Mouse (Mus musculus) lung, embryonic 15.5 days (tissue): Measurements from ENCODE around the gene Vgf. TPM values are rescaled to one million over a fixed set of nuclear protein-coding genes. Genes with fewer than 3 reads are reported as not detected.

Experiments
- ATAC-seq: fragments of 200-750 bp; cut with Nextera tagmentation; 2 replicates; pipeline ENCODE4 v1.8.0; 2017; ENCODE audit warnings: moderate number of reproducible peaks, borderline replicate concordance; ENCODE audit not compliant: low FRiP score, low TSS enrichment; ENCODE audit errors: extremely low read depth
- H3K27ac ChIP-seq: fragments of 300-500 bp; sonication (generic); 2 replicates; pipeline ENCODE4 v1.5.1; 2015; ENCODE audit warnings: moderate library complexity, mild to moderate bottlenecking, inconsistent platforms
- H3K27me3 ChIP-seq: fragments of 300-500 bp; sonication (generic); 2 replicates; pipeline ENCODE4 v1.6.1; 2015; ENCODE audit warnings: inconsistent platforms
- H3K36me3 ChIP-seq: fragments of 300-500 bp; sonication (generic); 2 replicates; pipeline ENCODE4 v1.6.1; 2015; ENCODE audit warnings: inconsistent platforms
- H3K4me1 ChIP-seq: fragments of 300-500 bp; sonication (generic); 2 replicates; pipeline ENCODE4 v1.6.1; 2015; ENCODE audit warnings: inconsistent platforms
- H3K4me2 ChIP-seq: fragments of 300-500 bp; sonication (generic); 2 replicates; pipeline ENCODE4 v1.6.1; 2015; ENCODE audit warnings: inconsistent platforms, mild to moderate bottlenecking, moderate library complexity
- H3K4me3 ChIP-seq: fragments of 300-500 bp; sonication (generic); 2 replicates; pipeline ENCODE4 v1.5.1; 2015; ENCODE audit warnings: mild to moderate bottlenecking, inconsistent platforms
- H3K9ac ChIP-seq: fragments of 300-500 bp; sonication (generic); 2 replicates; pipeline ENCODE4 v1.6.1; 2015; ENCODE audit warnings: inconsistent platforms
- H3K9me3 ChIP-seq: fragments of 300-500 bp; sonication (generic); 2 replicates; pipeline ENCODE4 v1.6.1; 2016; ENCODE audit warnings: inconsistent platforms
- WGBS: fragments of 180-500 bp; shearing (Covaris S2); methylation state at CpG from one replicate; pipeline ENCODE4 v1.1.7; 2015; 5-methylcytosine and 5-hydroxymethylcytosine counted together
- polyA plus RNA-seq: library from polyadenylated mRNA; unstranded; fragments of >200 nt; fragmentation: Nextera tagmentation; extraction: Ambion mirVana; gene quantifications from 2 replicates; pipeline ENCODE4 v1.2.1, GENCODE M21; 2015

Vgf gene
- polyA plus RNA-seq = 0.11 and 0.19 TPM in 2 replicates

DNA sequence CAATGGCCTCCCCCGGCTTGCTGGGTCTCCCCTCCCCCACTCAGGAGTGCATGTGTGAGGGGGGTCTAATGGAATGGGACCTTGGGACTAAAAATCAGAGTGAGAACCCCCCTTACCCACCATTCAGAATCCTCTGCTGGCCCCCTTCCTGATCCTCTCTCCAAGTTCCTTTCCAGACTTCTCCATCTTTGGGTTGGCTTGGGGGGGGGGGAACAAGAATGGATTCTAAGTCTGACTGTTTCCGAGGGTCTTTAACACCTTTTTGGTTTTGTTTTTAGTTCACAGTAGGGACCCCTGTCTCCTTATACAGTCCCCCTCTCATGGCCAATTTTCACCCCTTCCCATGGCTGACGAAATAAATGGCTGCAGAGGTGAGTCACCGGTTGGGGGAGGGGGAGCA is at the start of gene Vgf:
Gene Vgf (plus strand): TSS at position 301 of the 400 bp plus-strand sequence.
- no peaks in the 10 kb centered on the region for H3K36me3 ChIP-seq
- peaks cover 12% of the 10 kb centered on the region for H3K4me1 ChIP-seq
- no peak within 1 kb of the TSS for H3K4me3 ChIP-seq
- peak within 1 kb of the TSS; percentile 25; the same call in 1 of the 2 replicates for H3K4me2 ChIP-seq
- no peak within 1 kb of the TSS for H3K9ac ChIP-seq
- ATAC-seq = no peak
- 14% methylated on average over 4 of the region's 4 CpGs for WGBS
- H3K27me3 ChIP-seq = peaks cover 73% of the 10 kb centered on the region
- H3K9me3 ChIP-seq = no peaks in the 10 kb centered on the region
- no peak within 1 kb of the TSS for H3K27ac ChIP-seq

DNA sequence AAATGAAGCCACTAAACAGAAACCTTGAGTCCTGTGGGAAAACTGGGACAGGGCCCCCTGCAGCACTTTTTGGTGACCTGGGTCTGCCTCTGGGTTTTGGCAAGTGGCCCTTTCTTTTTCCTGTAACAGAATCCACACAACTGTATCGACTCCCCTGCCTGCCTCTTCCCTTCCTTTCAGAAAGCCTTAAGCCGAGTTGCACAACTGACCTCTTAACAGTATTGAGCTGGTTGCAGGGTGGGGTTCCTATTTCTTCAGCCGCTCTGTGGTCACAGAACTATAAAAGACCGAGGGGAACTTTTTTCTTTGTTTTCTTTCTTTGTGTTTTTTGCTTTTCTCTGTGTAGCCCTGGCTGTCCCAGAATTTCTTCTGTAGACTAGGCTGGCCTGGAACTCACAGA is 48.4 kb upstream of the Vgf start:
- Histone ChIP-seq H3K4me2 (no peak overlapping the region), H3K36me3 (peaks cover 16% of the 10 kb centered on the region; the same call in 1 of the 2 replicates), H3K9ac (no peak overlapping the region), H3K27me3 (no peaks in the 10 kb centered on the region), H3K4me1 (no peaks in the 10 kb centered on the region), H3K27ac (no peak overlapping the region), H3K4me3 (no peak overlapping the region), H3K9me3 (no peaks in the 10 kb centered on the region)
- 64% methylated on average over 4 of the region's 4 CpGs for WGBS
- ATAC-seq = no peak

DNA sequence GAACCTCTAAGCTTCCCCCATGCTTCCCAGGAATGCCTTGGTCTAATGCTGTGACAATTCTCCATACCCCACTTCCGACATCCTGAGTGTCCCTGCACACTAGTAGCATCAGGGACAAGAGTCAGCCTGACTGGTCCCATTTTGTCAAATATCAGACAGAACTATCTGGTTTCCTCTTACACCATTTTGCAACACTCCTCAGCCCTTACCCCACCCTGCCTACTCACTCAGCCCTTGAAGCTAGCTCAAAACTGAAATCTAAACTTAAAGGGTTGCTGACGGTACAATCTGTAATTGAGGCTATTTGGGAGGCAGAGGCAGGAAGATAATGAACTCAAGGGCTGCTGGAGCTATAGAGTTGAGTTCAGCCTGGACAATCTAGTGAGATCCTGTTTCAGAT is 46.4 kb upstream of the Vgf start:
- ATAC-seq = no peak
- Histone ChIP-seq H3K4me3 (no peak overlapping the region), H3K9ac (no peak overlapping the region), H3K4me2 (no peak overlapping the region), H3K4me1 (no peaks in the 10 kb centered on the region), H3K27me3 (no peaks in the 10 kb centered on the region), H3K9me3 (no peaks in the 10 kb centered on the region), H3K27ac (no peak overlapping the region), H3K36me3 (peaks cover 16% of the 10 kb centered on the region; the same call in 1 of the 2 replicates)
- WGBS = 80% methylated on average over 2 of the region's 2 CpGs

DNA sequence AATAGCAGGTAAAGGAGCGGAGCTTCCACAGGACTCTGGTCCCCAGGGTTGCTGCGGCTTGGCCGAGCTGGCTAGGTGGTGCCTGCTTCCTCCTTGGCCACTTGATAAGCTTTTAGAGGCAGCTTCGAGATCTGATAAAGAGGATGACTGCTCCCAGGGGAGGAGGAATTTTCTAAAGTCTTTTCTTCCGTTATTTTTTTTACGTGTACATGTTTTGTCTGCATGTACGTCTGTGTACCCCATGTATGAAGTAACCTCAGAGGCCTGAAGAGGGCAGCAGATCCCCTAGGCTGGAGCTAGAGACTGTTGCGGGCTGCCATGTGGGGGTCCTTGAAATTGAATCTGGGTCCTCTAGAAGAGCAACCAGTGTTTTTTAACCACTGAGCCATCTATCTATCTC is 45.2 kb upstream of the Vgf start:
- peaks cover 2% of the 10 kb centered on the region for H3K4me1 ChIP-seq
- 86% methylated on average over 8 of the region's 8 CpGs for WGBS

DNA sequence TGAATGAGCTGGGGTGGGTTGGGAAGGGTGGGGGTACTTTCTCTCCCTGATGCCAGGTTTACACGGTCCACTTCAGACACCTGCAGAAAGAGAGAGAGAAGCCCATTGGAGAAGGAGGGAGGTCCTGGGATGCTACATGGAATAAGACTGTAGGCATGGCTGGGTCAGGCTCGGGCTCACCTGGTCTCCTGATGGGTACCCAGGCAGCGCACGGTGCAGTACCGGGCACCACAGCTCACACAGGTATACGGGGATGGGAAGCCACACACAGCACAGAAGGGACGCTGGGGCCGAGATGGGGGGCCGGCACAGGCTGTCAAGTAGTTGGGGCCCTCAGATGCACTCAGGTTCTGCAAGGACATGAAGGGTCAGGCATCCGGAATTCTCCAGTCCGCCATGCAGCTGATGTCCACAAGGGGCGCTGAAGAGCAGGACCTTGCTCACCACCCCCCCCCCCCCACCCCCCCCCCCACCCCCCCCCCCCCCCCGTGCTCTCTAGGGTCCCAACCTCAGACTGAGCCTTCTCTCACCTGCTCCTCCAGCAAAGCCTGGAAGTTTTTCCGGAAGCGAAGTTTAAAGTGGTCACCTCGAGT is 43.8 kb upstream of the Vgf start:
- Histone ChIP-seq H3K9ac (no peak overlapping the region), H3K4me1 (peaks cover 5% of the 10 kb centered on the region), H3K27ac (no peak overlapping the region), H3K4me2 (no peak overlapping the region), H3K36me3 (peaks cover 16% of the 10 kb centered on the region; the same call in 1 of the 2 replicates), H3K9me3 (no peaks in the 10 kb centered on the region), H3K4me3 (no peak overlapping the region), H3K27me3 (no peaks in the 10 kb centered on the region)
- 44% methylated on average over 15 of the region's 16 CpGs for WGBS
- ATAC-seq = no peak

More for the DNA sequence above, 45.2 kb upstream of the Vgf start:
- H3K27ac ChIP-seq = no peak overlapping the region
- H3K27me3 ChIP-seq = no peaks in the 10 kb centered on the region
- no peak for ATAC-seq
- peaks cover 16% of the 10 kb centered on the region; the same call in 1 of the 2 replicates for H3K36me3 ChIP-seq
- H3K4me2 ChIP-seq = no peak overlapping the region
- H3K9ac ChIP-seq = no peak overlapping the region
- H3K4me3 ChIP-seq = no peak overlapping the region
- no peaks in the 10 kb centered on the region for H3K9me3 ChIP-seq

DNA sequence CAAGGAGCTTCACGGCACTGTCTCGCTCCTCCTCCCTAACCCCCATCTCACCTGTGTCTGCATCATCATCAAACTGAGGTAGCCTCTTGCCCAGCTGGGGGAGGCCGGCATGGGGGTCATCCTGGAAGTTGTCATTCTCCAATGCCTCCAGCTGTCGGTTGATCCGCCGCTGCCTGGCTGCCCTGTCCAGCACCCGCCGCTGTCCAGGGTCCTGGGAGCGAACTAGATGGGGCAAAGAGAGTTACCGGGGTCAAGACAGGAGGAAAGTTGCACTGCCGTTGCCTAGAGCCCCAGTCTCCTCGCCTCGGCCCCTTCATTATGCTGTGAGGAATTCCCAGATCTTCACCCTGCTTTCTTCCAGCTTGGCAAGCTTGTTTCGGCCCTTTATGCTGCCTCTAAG is 41.4 kb upstream of the Vgf start:
- WGBS = 44% methylated on average over 14 of the region's 14 CpGs

DNA sequence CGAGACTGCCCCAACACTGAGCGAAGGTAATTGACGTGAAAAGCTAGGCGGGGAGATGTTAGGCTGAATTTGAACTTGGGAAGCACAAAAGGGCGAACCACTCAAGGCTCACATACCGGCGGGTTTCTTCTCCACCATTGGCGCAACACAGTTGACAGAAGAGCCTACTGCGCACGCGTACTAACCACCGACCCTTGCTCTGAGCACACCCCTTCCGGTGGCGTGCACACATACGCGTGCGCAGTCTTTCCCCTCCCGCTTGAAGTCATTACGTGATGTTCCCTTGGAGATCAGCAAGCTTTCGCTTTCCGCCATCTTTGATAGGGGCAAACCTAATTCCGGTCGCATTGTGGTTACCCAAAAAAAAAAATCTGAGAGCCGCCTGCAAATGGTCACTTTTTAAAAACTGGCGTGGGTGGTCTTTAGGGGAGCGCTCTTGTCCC is 39.5 kb upstream of the Vgf start, which contains the start of gene Plod3:
Gene Plod3 (plus strand): TSS at position 325 of the 443 bp plus-strand sequence.
- peak within 1 kb of the TSS; percentile 87 for H3K4me2 ChIP-seq
- peaks cover 34% of the 10 kb centered on the region for H3K36me3 ChIP-seq
- WGBS = under 1% methylated on average over 26 of the region's 26 CpGs

More for the DNA sequence above, 41.4 kb upstream of the Vgf start:
- no peaks in the 10 kb centered on the region for H3K27me3 ChIP-seq
- no peak overlapping the region for H3K9ac ChIP-seq
- H3K27ac ChIP-seq = no peak overlapping the region
- H3K4me3 ChIP-seq = no peak overlapping the region
- H3K4me1 ChIP-seq = peaks cover 15% of the 10 kb centered on the region
- peaks cover 24% of the 10 kb centered on the region for H3K36me3 ChIP-seq
- ATAC-seq = no peak
- no peak overlapping the region for H3K4me2 ChIP-seq
- H3K9me3 ChIP-seq = no peaks in the 10 kb centered on the region

DNA sequence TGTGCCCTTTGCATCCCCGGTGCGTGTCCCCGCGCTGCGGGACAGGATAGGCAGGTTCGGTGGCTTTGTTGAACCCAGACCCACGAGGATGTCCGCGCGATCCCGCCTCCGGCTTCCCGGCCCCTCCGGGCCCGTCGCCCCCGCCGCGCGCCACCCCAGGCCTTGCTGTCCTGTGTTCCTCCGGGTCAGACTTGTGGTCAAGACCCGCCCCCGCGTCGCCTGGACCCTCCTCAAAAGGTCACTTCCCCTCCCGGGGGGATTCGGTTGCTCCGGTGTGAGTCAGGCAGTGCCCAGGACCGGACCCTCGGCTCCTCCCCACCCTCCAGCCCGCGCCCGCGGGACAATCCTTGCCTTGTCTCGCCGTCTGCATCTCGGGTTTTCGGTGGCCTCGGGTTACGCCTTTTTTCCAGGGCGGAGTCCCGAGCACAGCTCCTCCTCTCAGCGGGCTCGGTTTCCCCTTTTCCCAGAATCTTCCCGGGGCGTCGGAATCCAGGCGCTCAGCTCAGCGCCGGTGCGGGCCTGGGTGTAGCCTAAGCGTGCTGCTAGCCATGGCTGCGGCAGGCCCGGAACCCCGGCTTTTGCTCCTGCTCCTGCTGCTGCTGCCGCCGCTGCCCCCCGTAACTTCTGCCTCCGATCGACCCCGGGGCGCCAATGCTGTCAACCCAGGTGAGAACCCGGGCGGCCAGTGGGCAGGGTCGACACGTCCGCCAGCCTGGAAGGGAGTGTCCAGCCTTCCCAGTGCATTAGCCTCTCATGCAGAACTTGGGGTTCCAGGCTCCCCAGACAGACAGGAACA is 38.9 kb upstream of the Vgf start:
- Histone ChIP-seq H3K4me2 (peak overlapping the region; percentile 87), H3K27me3 (no peaks in the 10 kb centered on the region), H3K9ac (peak overlapping the region; percentile 87), H3K27ac (peak overlapping the region; percentile 94), H3K4me1 (peaks cover 15% of the 10 kb centered on the region), H3K4me3 (peak overlapping the region; percentile 77), H3K36me3 (peaks cover 34% of the 10 kb centered on the region), H3K9me3 (no peaks in the 10 kb centered on the region)
- ATAC-seq = peak; percentile 67
- under 1% methylated on average over 66 of the region's 67 CpGs for WGBS

More for the DNA sequence above, 39.5 kb upstream of the Vgf start, which contains the start of gene Plod3:
- peak within 1 kb of the TSS; percentile 94 for H3K27ac ChIP-seq
- no peaks in the 10 kb centered on the region for H3K27me3 ChIP-seq
- ATAC-seq = peak; percentile 89
- peak within 1 kb of the TSS; percentile 87 for H3K9ac ChIP-seq
- peak within 1 kb of the TSS; percentile 77 for H3K4me3 ChIP-seq
- H3K4me1 ChIP-seq = peaks cover 15% of the 10 kb centered on the region
- no peaks in the 10 kb centered on the region for H3K9me3 ChIP-seq

DNA sequence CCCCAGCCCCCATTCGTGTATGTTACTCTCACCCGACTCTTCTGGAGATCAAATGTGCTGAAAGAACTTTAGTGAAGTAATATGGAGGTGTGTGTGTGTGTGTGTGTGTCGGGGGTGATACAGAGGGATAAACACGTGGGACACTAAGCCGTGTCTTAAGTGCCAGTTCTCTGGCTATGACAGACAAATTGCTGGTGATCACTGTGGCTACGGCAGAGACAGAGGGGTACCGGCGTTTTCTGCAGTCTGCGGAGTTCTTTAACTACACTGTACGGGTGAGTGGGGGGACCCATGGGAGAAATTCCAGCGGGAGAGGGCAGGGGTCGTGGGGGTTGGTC is 38.3 kb upstream of the Vgf start, which contains the start of gene Znhit1:
Gene Znhit1 (minus strand): TSS at position 88 of the 338 bp plus-strand sequence.
- Histone ChIP-seq H3K9ac (peak within 1 kb of the TSS; percentile 87), H3K4me3 (peak within 1 kb of the TSS; percentile 77), H3K4me2 (peak within 1 kb of the TSS; percentile 87), H3K9me3 (no peaks in the 10 kb centered on the region), H3K27ac (peak within 1 kb of the TSS; percentile 94), H3K4me1 (peaks cover 15% of the 10 kb centered on the region), H3K27me3 (no peaks in the 10 kb centered on the region), H3K36me3 (peaks cover 39% of the 10 kb centered on the region)
- 2% methylated on average over 12 of the region's 12 CpGs for WGBS
- ATAC-seq = no peak

DNA sequence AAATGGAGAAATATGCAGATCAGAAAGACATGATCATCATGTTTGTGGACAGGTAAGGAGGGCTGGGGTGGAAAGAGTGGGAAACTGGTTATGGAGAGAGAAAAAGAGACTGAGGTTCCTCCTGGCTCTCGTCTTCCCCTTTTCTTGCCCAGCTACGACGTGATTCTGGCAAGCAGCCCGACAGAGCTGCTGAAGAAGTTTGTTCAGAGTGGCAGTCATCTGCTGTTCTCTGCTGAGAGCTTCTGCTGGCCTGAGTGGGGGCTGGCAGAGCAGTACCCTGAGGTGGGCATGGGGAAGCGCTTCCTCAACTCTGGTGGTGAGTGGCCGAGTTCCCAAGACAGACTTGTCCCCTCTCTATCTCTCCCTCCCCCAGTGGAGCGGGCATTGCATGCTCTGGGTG is 37.8 kb upstream of the Vgf start:
- H3K36me3 ChIP-seq = peaks cover 44% of the 10 kb centered on the region

DNA sequence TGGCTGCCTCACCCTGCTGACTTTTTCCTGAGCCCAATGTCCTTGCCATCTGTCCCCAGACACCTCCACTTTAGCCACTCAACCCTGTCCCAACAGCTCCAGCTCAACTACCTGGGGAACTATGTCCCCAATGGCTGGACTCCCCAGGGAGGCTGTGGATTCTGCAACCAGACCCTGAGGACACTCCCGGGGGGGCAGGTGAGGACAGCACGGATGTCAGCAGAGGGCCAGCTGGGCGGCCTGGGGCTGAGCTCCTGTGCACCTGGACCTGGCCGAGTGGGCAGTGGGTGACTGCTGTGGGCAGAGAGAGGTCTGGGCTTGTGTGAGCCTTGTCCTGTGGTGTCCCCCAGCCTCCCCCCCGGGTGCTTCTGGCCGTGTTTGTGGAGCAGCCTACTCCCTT is 36.4 kb upstream of the Vgf start:
- no peak overlapping the region for H3K4me2 ChIP-seq
- ATAC-seq = no peak
- WGBS = 92% methylated on average over 6 of the region's 6 CpGs
- no peak overlapping the region for H3K27ac ChIP-seq
- H3K9me3 ChIP-seq = no peaks in the 10 kb centered on the region
- H3K4me3 ChIP-seq = no peak overlapping the region
- H3K36me3 ChIP-seq = peaks cover 56% of the 10 kb centered on the region
- H3K27me3 ChIP-seq = no peaks in the 10 kb centered on the region
- H3K9ac ChIP-seq = no peak overlapping the region
- peaks cover 15% of the 10 kb centered on the region for H3K4me1 ChIP-seq

More for the DNA sequence above, 37.8 kb upstream of the Vgf start:
- H3K4me3 ChIP-seq = peak overlapping the region; percentile 77
- WGBS = 37% methylated on average over 7 of the region's 7 CpGs
- no peak for ATAC-seq
- H3K27me3 ChIP-seq = no peaks in the 10 kb centered on the region
- H3K9ac ChIP-seq = peak overlapping the region; percentile 87; the same call in 1 of the 2 replicates
- peak overlapping the region; percentile 94; the same call in 1 of the 2 replicates for H3K27ac ChIP-seq
- peak overlapping the region; percentile 87 for H3K4me2 ChIP-seq
- no peaks in the 10 kb centered on the region for H3K9me3 ChIP-seq
- peaks cover 15% of the 10 kb centered on the region for H3K4me1 ChIP-seq

DNA sequence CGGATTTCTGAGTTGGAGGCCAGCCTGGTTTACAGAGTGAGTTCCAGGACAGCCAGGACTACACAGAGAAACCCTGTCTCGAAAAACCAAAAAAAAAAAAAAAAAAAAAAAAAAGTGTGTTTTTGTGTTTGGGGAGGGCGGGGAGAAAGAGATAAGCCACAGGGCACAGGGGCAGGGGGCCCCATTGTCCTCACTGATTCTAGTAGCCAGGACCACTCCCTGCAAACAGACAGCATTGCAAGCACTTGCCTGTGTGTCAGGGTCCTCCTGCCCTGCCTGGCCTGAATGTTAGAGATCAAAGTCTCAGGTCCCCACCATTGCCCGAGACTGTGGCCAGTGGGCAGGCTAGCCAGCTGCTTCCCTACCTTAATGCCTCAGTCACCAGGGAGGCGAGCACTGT is 26.7 kb upstream of the Vgf start:
- WGBS = 52% methylated on average over 5 of the region's 5 CpGs
- no peak for ATAC-seq
- H3K4me1 ChIP-seq = peaks cover 18% of the 10 kb centered on the region

More for the DNA sequence above, 26.7 kb upstream of the Vgf start:
- no peak overlapping the region for H3K9ac ChIP-seq
- H3K36me3 ChIP-seq = peaks cover 13% of the 10 kb centered on the region
- H3K9me3 ChIP-seq = no peaks in the 10 kb centered on the region
- H3K27ac ChIP-seq = no peak overlapping the region
- H3K4me3 ChIP-seq = no peak overlapping the region
- H3K27me3 ChIP-seq = no peaks in the 10 kb centered on the region
- no peak overlapping the region for H3K4me2 ChIP-seq
